Mouse (Mus musculus): Measurements from ENCODE around the gene Pias3. TPM values are rescaled to one million over a fixed set of nuclear protein-coding genes. Genes with fewer than 3 reads are reported as not detected.
A peak's percentile ranks its signal among the peaks of the same experiment; 100 is the strongest.

The Pias3 gene
- polyA plus RNA-seq, 1 experiment from 2014 or later = 35.5 TPM

DNA sequence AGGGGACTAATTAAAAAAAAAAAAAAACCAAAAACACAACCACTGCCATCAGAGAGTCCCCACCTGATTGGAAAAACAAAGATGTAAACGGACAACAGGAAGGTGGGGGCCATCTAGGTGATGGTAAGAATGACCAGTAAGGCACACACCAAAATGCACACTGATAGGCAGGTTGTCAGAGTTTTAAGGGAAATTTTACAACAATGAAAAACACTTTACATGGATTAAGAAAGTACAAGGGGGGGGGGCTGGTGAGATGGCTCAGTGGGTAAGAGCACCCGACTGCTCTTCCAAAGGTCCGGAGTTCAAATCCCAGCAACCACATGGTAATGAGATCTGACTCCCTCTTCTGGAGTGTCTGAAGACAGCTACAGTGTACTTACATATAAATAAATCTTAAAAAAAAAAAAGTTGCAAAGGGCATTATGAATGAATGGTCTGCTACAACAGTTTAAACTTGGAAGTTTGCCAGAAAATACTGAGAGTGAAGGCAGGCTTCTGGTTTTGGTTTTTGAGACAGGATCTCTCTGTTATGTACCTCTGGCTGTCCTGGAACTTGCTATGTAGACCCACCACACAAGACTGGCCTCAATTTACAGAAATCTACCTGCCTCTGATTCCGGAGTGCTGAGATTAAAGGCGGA, 27.6 kb upstream of the Pias3 start:
- H3K4me2 ChIP-seq (ENCODE audit: low read length) = no peak overlapping the region
- no peak overlapping the region for H3K4me3 ChIP-seq (ENCODE audit: low read depth, low read length)
- 93% methylated on average over 5 of the region's 5 CpGs for WGBS
- no peaks in the 10 kb centered on the region for H3K9me3 ChIP-seq (ENCODE audit: control insufficient read depth, low read length)
- no peaks in the 10 kb centered on the region for H3K36me3 ChIP-seq (ENCODE audit: control insufficient read depth, insufficient read depth, low read length)
- H3K27ac ChIP-seq (ENCODE audit: low read depth) = no peak overlapping the region
- DNase-seq (ENCODE audit: low spot score) (no peak), ATAC-seq (replicated peaks; ENCODE audit: low FRiP score, low TSS enrichment, low read depth) (no peak)
- H3K4me1 ChIP-seq (replicated peaks; ENCODE audit: control insufficient read depth, insufficient read depth, low read length) = peaks cover 3% of the 10 kb centered on the region; the same call in 1 of the 2 replicates
- no peak overlapping the region for H3K9ac ChIP-seq (ENCODE audit: low read length)
- no peaks in the 10 kb centered on the region for H3K27me3 ChIP-seq (replicated peaks; ENCODE audit: control insufficient read depth, insufficient read depth, low read length)

DNA sequence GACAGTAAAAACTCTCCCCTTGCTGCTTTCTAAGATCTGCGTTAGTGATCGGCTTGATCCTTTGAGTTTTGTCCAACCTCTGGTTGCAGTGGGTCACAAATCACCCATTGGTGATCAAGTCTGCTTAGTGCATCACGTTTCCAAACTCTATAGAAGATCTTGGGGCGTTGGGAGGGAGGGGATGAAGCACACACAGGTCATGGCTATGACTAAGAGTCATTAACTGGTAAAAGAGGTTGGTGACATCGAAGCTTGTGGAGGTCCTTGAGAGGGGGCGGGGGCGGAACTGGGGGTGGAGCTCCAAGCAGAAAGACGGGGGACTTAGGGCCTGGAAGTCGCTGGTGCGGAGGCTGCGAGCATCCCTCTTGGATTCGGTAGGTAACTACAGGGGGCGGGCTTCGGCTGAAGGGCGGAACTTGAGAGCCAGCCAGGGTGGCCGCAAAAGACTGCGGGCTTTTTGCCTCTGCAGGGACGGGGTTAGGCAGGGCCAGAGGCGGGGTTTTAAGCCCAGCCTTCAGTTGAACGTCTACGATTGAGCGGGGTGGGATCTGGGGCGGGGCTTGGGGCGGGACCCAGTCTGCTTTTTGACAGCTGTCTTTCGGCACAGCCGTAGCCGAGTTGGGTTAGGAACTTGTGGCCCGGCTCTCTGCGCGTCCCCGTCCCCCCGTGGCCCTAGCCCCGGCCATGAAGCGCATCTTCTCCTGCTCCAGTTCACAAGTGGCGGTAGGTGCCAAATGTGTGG, 26.3 kb upstream of the Pias3 start, which contains the start of gene Ankrd35:
Gene Ankrd35, plus strand, starts transcription at position 405 of the 742 bp plus-strand sequence.
- DNase-seq (ENCODE audit: low spot score) (peak; percentile 84), ATAC-seq (replicated peaks; ENCODE audit: low FRiP score, low TSS enrichment, low read depth) (peak; percentile 94)
- H3K27ac ChIP-seq (ENCODE audit: low read depth) = no peak within 1 kb of the TSS
- H3K36me3 ChIP-seq (ENCODE audit: control insufficient read depth, insufficient read depth, low read length) = no peaks in the 10 kb centered on the region
- no peaks in the 10 kb centered on the region for H3K9me3 ChIP-seq (ENCODE audit: control insufficient read depth, low read length)
- whole genome bisulfite sequencing = 5% methylated on average over 35 of the region's 35 CpGs
- no peaks in the 10 kb centered on the region for H3K27me3 ChIP-seq (replicated peaks; ENCODE audit: control insufficient read depth, insufficient read depth, low read length)
- 0 out of 2 replicates have a peak within 1 kb of the TSS, but pooled peaks have one; percentile 7 for H3K9ac ChIP-seq (ENCODE audit: low read length)
- peak within 1 kb of the TSS; percentile 32 for H3K4me3 ChIP-seq (ENCODE audit: low read depth, low read length)
- H3K4me2 ChIP-seq (ENCODE audit: low read length) = peak within 1 kb of the TSS; percentile 75
- peaks cover 6% of the 10 kb centered on the region; the same call in 1 of the 2 replicates for H3K4me1 ChIP-seq (replicated peaks; ENCODE audit: control insufficient read depth, insufficient read depth, low read length)

DNA sequence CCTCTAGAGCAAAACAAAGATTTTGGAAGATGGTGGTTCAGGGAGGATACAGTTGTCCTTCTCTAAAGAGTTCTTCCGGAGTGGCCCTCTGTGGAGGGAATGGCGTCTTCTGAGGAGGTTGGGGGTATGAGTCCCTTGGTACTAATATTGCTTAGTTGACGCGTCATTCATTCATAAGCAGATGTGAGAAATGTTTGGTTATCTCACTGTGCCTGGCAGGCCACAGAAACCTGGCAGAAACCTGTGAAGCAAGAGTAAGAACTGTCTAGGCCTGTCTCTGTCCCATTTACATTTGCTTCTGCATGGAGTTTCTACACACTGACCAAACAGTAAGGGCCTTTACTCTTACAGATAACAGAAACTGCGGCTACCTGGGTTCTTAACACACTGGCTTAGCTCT, 24.7 kb upstream of the Pias3 start:
- no peak overlapping the region for H3K9ac ChIP-seq (ENCODE audit: low read length)
- H3K4me1 ChIP-seq (replicated peaks; ENCODE audit: control insufficient read depth, insufficient read depth, low read length) = peaks cover 14% of the 10 kb centered on the region; the same call in 1 of the 2 replicates
- ATAC-seq (replicated peaks; ENCODE audit: low FRiP score, low TSS enrichment, low read depth) = no peak
- no peaks in the 10 kb centered on the region for H3K36me3 ChIP-seq (ENCODE audit: control insufficient read depth, insufficient read depth, low read length)
- no peak overlapping the region for H3K4me2 ChIP-seq (ENCODE audit: low read length)
- H3K9me3 ChIP-seq (ENCODE audit: control insufficient read depth, low read length) = no peaks in the 10 kb centered on the region
- WGBS = 93% methylated on average over 5 of the region's 5 CpGs
- no peak overlapping the region for H3K27ac ChIP-seq (ENCODE audit: low read depth)
- H3K27me3 ChIP-seq (replicated peaks; ENCODE audit: control insufficient read depth, insufficient read depth, low read length) = no peaks in the 10 kb centered on the region
- H3K4me3 ChIP-seq (ENCODE audit: low read depth, low read length) = no peak overlapping the region
- no peak for DNase-seq (ENCODE audit: low spot score)

DNA sequence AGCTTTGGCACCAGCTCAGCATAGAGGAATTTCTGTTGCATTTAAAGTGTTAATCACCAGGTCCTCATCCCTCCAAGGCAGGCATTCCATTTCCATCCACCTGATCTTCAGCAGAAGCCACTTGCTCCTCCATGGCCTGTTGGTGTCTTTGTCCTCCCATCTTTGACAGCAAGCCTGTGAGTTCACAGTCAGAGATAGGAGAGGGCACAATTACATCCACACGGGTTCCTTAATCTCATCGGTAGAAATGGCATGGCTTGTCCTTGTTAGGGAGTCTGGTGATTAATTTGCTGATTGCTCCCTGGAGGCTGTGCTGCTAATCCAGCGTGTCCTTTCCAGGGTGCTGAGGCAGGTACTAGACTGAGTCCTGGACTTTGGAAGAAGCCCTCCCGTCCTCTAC, 22.7 kb upstream of the Pias3 start:
- H3K4me1 ChIP-seq (replicated peaks; ENCODE audit: control insufficient read depth, insufficient read depth, low read length) = peaks cover 14% of the 10 kb centered on the region; the same call in 1 of the 2 replicates
- WGBS = 76% methylated on average over 4 of the region's 4 CpGs
- DNase-seq (ENCODE audit: low spot score) (no peak), ATAC-seq (replicated peaks; ENCODE audit: low FRiP score, low TSS enrichment, low read depth) (no peak)
- H3K27ac ChIP-seq (ENCODE audit: low read depth) = no peak overlapping the region
- no peak overlapping the region for H3K4me3 ChIP-seq (ENCODE audit: low read depth, low read length)
- no peak overlapping the region for H3K4me2 ChIP-seq (ENCODE audit: low read length)
- H3K36me3 ChIP-seq (ENCODE audit: control insufficient read depth, insufficient read depth, low read length) = no peaks in the 10 kb centered on the region
- no peaks in the 10 kb centered on the region for H3K9me3 ChIP-seq (ENCODE audit: control insufficient read depth, low read length)
- no peak overlapping the region for H3K9ac ChIP-seq (ENCODE audit: low read length)
- H3K27me3 ChIP-seq (replicated peaks; ENCODE audit: control insufficient read depth, insufficient read depth, low read length) = no peaks in the 10 kb centered on the region

DNA sequence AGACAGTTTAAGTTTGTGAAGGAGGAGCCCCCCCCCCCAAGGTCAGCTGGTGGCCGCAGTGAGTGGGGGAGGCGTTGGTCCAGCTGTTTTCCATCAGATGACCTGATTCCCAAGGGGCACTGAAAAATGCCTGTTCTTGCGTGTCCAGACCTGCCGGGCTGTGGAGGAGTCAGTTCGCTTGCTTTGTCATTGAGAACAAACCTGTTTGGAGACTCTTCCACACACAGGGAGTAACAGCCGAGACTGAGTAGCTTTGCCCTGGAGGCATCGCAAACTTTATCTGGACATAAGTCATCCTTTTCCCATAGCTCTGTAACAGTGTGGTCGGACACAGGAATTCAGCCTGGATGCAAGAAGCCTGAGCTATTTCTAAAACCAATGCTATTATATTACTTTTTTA, 21.7 kb upstream of the Pias3 start:
- Histone ChIP-seq H3K27me3 (replicated peaks; ENCODE audit: control insufficient read depth, insufficient read depth, low read length) (no peaks in the 10 kb centered on the region), H3K36me3 (ENCODE audit: control insufficient read depth, insufficient read depth, low read length) (no peaks in the 10 kb centered on the region), H3K4me1 (replicated peaks; ENCODE audit: control insufficient read depth, insufficient read depth, low read length) (peaks cover 14% of the 10 kb centered on the region; the same call in 1 of the 2 replicates), H3K4me2 (ENCODE audit: low read length) (no peak overlapping the region), H3K4me3 (ENCODE audit: low read depth, low read length) (no peak overlapping the region), H3K9me3 (ENCODE audit: control insufficient read depth, low read length) (no peaks in the 10 kb centered on the region), H3K27ac (ENCODE audit: low read depth) (no peak overlapping the region), H3K9ac (ENCODE audit: low read length) (no peak overlapping the region)
- DNase-seq (ENCODE audit: low spot score) (no peak), ATAC-seq (replicated peaks; ENCODE audit: low FRiP score, low TSS enrichment, low read depth) (no peak)
- 38% methylated on average over 8 of the region's 8 CpGs for WGBS

DNA sequence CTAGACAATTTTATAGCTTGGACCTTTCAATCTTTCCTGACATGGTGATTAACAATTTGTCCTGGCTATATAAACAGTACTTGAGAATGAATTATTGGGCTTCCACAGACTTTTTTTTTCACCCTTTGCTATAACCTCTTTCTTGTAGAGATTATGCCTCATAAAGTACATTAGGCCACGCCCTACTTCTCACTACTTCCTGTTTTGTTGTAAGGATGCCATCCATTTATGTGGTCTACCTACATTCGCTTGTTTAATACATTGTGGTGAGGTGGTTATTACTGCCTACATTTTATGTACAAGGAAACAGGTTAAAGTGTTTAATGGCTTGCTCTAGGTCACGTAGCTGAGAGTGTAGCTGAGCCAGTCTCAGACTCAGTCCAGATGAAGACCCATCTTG, 21.0 kb upstream of the Pias3 start:
- 71% methylated on average over 3 of the region's 3 CpGs for WGBS
- no peak overlapping the region for H3K4me2 ChIP-seq (ENCODE audit: low read length)

DNA sequence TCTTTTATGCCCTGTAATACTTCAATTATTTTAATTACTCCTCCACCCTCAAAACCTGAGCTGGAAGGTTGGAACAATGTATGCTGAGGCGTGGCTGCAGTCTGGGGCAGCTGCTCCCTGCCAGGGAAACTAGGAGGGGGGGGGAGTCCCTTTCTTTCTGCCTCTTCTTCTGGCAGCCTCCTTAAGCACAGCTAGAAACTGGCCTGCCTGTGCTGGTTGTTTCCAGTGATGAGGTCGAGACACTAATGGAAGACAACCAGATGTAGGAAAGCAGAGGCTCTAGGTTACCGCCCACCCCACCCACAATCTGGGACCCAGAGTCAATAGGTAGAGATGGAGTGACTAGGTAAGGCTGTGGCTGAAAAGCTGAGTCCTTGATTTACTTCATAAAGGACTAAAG, 20.5 kb upstream of the Pias3 start:
- DNase-seq (ENCODE audit: low spot score) (no peak), ATAC-seq (replicated peaks; ENCODE audit: low FRiP score, low TSS enrichment, low read depth) (no peak)
- no peak overlapping the region for H3K4me2 ChIP-seq (ENCODE audit: low read length)
- no peak overlapping the region for H3K27ac ChIP-seq (ENCODE audit: low read depth)
- no peaks in the 10 kb centered on the region for H3K36me3 ChIP-seq (ENCODE audit: control insufficient read depth, insufficient read depth, low read length)
- H3K27me3 ChIP-seq (replicated peaks; ENCODE audit: control insufficient read depth, insufficient read depth, low read length) = no peaks in the 10 kb centered on the region
- H3K4me3 ChIP-seq (ENCODE audit: low read depth, low read length) = no peak overlapping the region
- H3K9ac ChIP-seq (ENCODE audit: low read length) = no peak overlapping the region
- WGBS = 49% methylated on average over 3 of the region's 3 CpGs
- H3K9me3 ChIP-seq (ENCODE audit: control insufficient read depth, low read length) = no peaks in the 10 kb centered on the region
- peaks cover 11% of the 10 kb centered on the region; the same call in 1 of the 2 replicates for H3K4me1 ChIP-seq (replicated peaks; ENCODE audit: control insufficient read depth, insufficient read depth, low read length)

More for the DNA sequence above, 21.0 kb upstream of the Pias3 start:
- H3K27me3 ChIP-seq (replicated peaks; ENCODE audit: control insufficient read depth, insufficient read depth, low read length) = no peaks in the 10 kb centered on the region
- no peak for ATAC-seq (replicated peaks; ENCODE audit: low FRiP score, low TSS enrichment, low read depth)
- H3K9ac ChIP-seq (ENCODE audit: low read length) = no peak overlapping the region
- no peak overlapping the region for H3K27ac ChIP-seq (ENCODE audit: low read depth)
- no peak overlapping the region for H3K4me3 ChIP-seq (ENCODE audit: low read depth, low read length)
- no peaks in the 10 kb centered on the region for H3K9me3 ChIP-seq (ENCODE audit: control insufficient read depth, low read length)
- no peaks in the 10 kb centered on the region for H3K36me3 ChIP-seq (ENCODE audit: control insufficient read depth, insufficient read depth, low read length)
- DNase-seq (ENCODE audit: low spot score) = no peak
- H3K4me1 ChIP-seq (replicated peaks; ENCODE audit: control insufficient read depth, insufficient read depth, low read length) = peaks cover 11% of the 10 kb centered on the region; the same call in 1 of the 2 replicates

DNA sequence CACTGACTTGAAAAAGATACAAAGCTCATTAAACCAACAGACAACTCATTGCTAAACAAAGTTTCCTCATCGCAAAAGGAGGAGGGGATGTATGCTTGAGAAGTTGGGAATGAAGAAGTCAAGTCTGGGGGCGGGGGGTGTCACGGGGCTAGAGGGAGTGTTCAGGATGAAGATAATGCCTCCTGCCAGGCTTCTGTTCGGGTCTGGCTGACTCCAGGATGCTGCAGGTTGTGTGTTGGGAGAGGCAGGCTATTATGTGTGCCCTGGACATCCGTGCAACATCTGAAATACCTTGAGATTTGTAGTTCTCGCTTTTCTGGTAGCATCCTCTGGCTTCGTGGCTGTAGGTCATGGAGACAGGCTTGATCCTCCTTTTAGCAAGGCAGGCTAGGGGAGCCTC, 17.7 kb upstream of the Pias3 start:
- Histone ChIP-seq H3K4me2 (ENCODE audit: low read length) (no peak overlapping the region), H3K4me1 (replicated peaks; ENCODE audit: control insufficient read depth, insufficient read depth, low read length) (peaks cover 11% of the 10 kb centered on the region; the same call in 1 of the 2 replicates), H3K9me3 (ENCODE audit: control insufficient read depth, low read length) (no peaks in the 10 kb centered on the region), H3K27ac (ENCODE audit: low read depth) (no peak overlapping the region), H3K9ac (ENCODE audit: low read length) (no peak overlapping the region), H3K36me3 (ENCODE audit: control insufficient read depth, insufficient read depth, low read length) (no peaks in the 10 kb centered on the region), H3K27me3 (replicated peaks; ENCODE audit: control insufficient read depth, insufficient read depth, low read length) (no peaks in the 10 kb centered on the region), H3K4me3 (ENCODE audit: low read depth, low read length) (no peak overlapping the region)
- ATAC-seq (replicated peaks; ENCODE audit: low FRiP score, low TSS enrichment, low read depth) (no peak), DNase-seq (ENCODE audit: low spot score) (no peak)
- 62% methylated on average over 7 of the region's 7 CpGs for WGBS
